Mouse (Mus musculus): ENCODE data around the gene Prrg2. TPM values are rescaled to one million over a fixed set of nuclear protein-coding genes. Genes with fewer than 3 reads are reported as not detected.

The Prrg2 gene
- total and polyA plus RNA-seq, 2 experiments: 26.1 to 74.1 TPM

DNA sequence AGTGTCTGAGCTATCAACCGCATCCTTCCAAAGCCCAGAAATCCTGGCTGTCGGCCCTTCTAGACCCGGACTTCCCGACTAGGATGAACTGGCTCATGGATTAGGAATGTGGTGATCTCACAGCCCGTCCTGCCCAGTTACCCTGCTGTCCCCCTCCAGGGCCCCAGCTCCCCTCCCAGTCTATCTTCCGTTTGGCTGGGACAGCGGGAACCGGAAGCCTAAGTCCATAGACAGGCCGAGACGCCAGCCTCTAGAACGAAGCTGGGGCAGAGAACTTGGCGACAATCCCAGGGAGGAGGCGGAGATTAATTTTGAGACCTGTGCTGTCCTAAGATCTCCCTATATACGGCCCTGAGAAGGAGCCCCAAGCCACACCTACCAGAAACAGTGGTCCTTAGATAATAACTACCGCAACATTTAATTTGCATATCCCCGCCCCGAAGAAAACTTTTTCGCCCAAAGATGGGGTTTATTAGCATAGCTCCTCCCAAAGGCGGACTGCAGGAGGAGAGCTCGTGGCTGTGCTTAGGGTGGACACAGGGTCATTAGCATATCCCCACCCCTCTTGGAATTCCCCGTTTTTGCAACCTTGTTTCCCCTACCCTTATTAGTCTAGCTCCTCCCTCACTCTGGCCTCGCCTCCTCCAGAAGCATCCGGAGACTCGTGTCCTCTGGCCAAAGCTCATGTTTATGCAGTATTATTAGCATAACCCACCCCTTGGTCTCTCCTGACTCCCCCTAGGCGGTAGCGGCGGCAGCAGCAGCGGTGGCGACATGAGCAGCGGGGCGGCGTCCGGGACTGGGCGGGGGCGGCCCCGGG lies 45.0 kb downstream of the Prrg2 start, which contains the start of gene Rras:
Gene Rras, plus strand, starts transcription at position 720 of the 820 bp plus-strand sequence.
- under 1% methylated on average over 35 of the region's 36 CpGs for WGBS
- DNase-seq (ENCODE audit: extremely low read depth, low read depth, low spot score): peak; percentile 100
- TF ChIP-seq CTCF (IDR thresholded peaks at IDR 0.05; ENCODE audit: low read depth, low read length) (no peak), POLR2A (IDR thresholded peaks at IDR 0.05; ENCODE audit: extremely low read depth, insufficient read depth, low read length) (peak; percentile 42; the same call in 1 of the 2 replicates)
- 0 out of 2 replicates have a peak, but pooled peaks cover 5% of the 10 kb centered on the region for H3K4me1 ChIP-seq (ENCODE audit: control insufficient read depth, insufficient read depth, low read length)
- H3K36me3 ChIP-seq (ENCODE audit: control insufficient read depth, insufficient read depth, low read length): peaks cover 1% of the 10 kb centered on the region; the same call in 1 of the 2 replicates
- peak within 1 kb of the TSS; percentile 65 for H3K4me3 ChIP-seq (ENCODE audit: insufficient read depth, low read depth, low read length)
- peak within 1 kb of the TSS; percentile 92 for H3K27ac ChIP-seq (replicated peaks; ENCODE audit: insufficient read depth, low read depth, low read length)
- H3K79me2 ChIP-seq (ENCODE audit: control insufficient read depth, insufficient read depth, low read length): peaks cover 12% of the 10 kb centered on the region; the same call in 1 of the 2 replicates
- peak within 1 kb of the TSS; percentile 85 for H3K9ac ChIP-seq (ENCODE audit: low read depth, low read length)
- no peaks in the 10 kb centered on the region for H3K27me3 ChIP-seq (ENCODE audit: control insufficient read depth, insufficient read depth, low read length)

DNA sequence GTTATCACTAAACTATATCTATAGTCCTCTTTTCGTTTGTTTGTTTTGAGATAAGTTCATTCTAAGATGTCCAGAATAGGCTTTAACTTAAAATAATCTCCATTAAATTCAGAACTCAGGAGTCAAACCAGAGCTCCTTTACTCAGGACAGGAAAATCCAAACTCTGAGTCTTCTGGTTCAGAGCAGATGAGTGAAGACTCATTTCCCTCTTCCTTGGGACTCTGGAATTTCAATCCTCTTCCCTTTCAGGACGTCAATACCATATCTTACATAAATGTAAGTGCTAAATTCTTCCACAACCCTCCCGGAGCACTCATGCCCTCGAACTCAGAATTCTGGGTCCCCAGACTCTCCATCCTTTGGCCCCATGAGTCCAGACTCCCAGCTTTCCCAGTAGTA lies 45.7 kb downstream of the Prrg2 start:
- 2% methylated on average over 4 of the region's 4 CpGs for WGBS
- H3K4me3 ChIP-seq (ENCODE audit: insufficient read depth, low read depth, low read length): peak overlapping the region; percentile 58
- peak; percentile 35 for DNase-seq (ENCODE audit: extremely low read depth, low read depth, low spot score)
- peak overlapping the region; percentile 56 for H3K9ac ChIP-seq (ENCODE audit: low read depth, low read length)
- peak overlapping the region; percentile 92 for H3K27ac ChIP-seq (replicated peaks; ENCODE audit: insufficient read depth, low read depth, low read length)
- H3K27me3 ChIP-seq (ENCODE audit: control insufficient read depth, insufficient read depth, low read length): no peaks in the 10 kb centered on the region
- H3K36me3 ChIP-seq (ENCODE audit: control insufficient read depth, insufficient read depth, low read length): peaks cover 7% of the 10 kb centered on the region; the same call in 1 of the 2 replicates
- TF ChIP-seq POLR2A (IDR thresholded peaks at IDR 0.05; ENCODE audit: extremely low read depth, insufficient read depth, low read length) (no peak), CTCF (IDR thresholded peaks at IDR 0.05; ENCODE audit: low read depth, low read length) (no peak)
- H3K4me1 ChIP-seq (ENCODE audit: control insufficient read depth, insufficient read depth, low read length): 0 out of 2 replicates have a peak, but pooled peaks cover 5% of the 10 kb centered on the region
- H3K79me2 ChIP-seq (ENCODE audit: control insufficient read depth, insufficient read depth, low read length): peaks cover 18% of the 10 kb centered on the region; the same call in 1 of the 2 replicates

DNA sequence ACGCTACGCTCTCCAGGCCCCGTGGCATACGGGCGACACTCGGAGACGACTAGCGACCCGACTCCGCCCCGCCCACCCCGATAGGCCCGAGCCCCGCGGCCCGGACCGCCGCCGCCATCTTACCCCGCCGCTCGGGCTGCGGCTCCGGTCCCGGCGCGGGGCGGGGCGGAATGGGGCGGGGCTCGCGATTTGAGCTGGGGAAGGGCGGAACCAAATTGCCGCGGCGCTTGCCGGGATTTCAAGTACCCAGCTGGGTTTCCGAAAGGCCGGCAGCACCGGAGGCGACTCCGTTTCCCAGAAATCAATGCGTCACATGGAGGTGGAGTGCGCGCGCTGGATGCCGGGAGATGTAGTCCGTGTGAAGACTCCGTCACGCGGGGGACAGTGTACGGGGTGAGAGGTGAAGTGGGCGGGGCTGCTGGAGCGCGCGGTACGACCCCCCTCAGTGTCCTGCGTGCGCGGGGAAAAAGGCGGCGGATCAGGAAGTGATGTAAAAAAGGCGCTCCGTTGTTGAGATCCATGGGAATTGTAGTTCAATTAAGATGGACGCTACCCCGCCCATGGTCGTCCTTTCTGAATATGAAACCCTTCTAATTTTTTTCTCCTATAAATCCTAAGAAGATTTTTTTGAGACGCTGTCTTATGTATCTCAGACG lies 46.4 kb downstream of the Prrg2 start, which contains the start of gene Scaf1:
Gene Scaf1, minus strand, starts transcription at position 407 of the 656 bp plus-strand sequence.
- Histone ChIP-seq H3K79me2 (ENCODE audit: control insufficient read depth, insufficient read depth, low read length) (peaks cover 18% of the 10 kb centered on the region; the same call in 1 of the 2 replicates), H3K36me3 (ENCODE audit: control insufficient read depth, insufficient read depth, low read length) (peaks cover 9% of the 10 kb centered on the region), H3K27me3 (ENCODE audit: control insufficient read depth, insufficient read depth, low read length) (no peaks in the 10 kb centered on the region), H3K4me1 (ENCODE audit: control insufficient read depth, insufficient read depth, low read length) (0 out of 2 replicates have a peak, but pooled peaks cover 5% of the 10 kb centered on the region), H3K4me3 (ENCODE audit: insufficient read depth, low read depth, low read length) (peak within 1 kb of the TSS; percentile 82), H3K9ac (ENCODE audit: low read depth, low read length) (peak within 1 kb of the TSS; percentile 87), H3K27ac (replicated peaks; ENCODE audit: insufficient read depth, low read depth, low read length) (peak within 1 kb of the TSS; percentile 92)
- DNase-seq (ENCODE audit: extremely low read depth, low read depth, low spot score): peak; percentile 97
- TF ChIP-seq CTCF (IDR thresholded peaks at IDR 0.05; ENCODE audit: low read depth, low read length): no peak
- peak; percentile 29; the same call in 1 of the 2 replicates for TF ChIP-seq POLR2A (IDR thresholded peaks at IDR 0.05; ENCODE audit: extremely low read depth, insufficient read depth, low read length)
- 1% methylated on average over 69 of the region's 69 CpGs for WGBS

DNA sequence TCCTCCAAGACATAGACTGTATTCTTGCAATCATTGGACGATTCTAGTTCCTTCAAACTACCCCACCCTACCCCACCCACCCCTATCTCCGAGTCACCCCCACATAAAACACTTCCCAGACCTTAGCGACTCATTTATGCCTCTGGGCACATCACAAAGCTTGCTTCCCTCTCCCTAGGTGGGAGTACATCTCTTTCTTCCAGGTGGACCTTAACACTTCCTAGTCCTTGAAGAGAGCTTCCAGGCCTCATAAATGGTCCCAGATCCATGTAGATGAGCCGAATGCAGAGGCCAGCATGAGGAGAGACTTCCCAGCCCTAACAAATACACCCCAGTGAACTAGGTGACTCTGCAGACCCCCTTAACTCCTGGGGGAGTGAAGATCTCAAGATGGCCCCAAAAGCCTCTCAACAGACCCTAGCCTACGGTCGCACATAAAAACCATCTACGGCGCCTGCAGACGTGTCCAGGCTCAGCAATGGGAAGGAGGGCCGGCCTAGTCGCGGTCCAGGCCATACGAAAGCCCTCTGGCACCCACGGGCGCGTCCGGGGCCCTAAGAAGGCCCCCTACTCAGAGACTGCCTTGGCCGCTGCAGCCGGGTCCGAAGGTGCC lies 47.0 kb downstream of the Prrg2 start:
- under 1% methylated on average over 20 of the region's 20 CpGs for WGBS
- Histone ChIP-seq H3K27ac (replicated peaks; ENCODE audit: insufficient read depth, low read depth, low read length) (peak overlapping the region; percentile 47), H3K4me1 (ENCODE audit: control insufficient read depth, insufficient read depth, low read length) (0 out of 2 replicates have a peak, but pooled peaks cover 5% of the 10 kb centered on the region), H3K4me3 (ENCODE audit: insufficient read depth, low read depth, low read length) (peak overlapping the region; percentile 82), H3K36me3 (ENCODE audit: control insufficient read depth, insufficient read depth, low read length) (peaks cover 9% of the 10 kb centered on the region), H3K9ac (ENCODE audit: low read depth, low read length) (peak overlapping the region; percentile 87), H3K27me3 (ENCODE audit: control insufficient read depth, insufficient read depth, low read length) (no peaks in the 10 kb centered on the region), H3K79me2 (ENCODE audit: control insufficient read depth, insufficient read depth, low read length) (peaks cover 18% of the 10 kb centered on the region; the same call in 1 of the 2 replicates)
- TF ChIP-seq POLR2A (IDR thresholded peaks at IDR 0.05; ENCODE audit: extremely low read depth, insufficient read depth, low read length) (no peak), CTCF (IDR thresholded peaks at IDR 0.05; ENCODE audit: low read depth, low read length) (no peak)
- no peak for DNase-seq (ENCODE audit: extremely low read depth, low read depth, low spot score)

DNA sequence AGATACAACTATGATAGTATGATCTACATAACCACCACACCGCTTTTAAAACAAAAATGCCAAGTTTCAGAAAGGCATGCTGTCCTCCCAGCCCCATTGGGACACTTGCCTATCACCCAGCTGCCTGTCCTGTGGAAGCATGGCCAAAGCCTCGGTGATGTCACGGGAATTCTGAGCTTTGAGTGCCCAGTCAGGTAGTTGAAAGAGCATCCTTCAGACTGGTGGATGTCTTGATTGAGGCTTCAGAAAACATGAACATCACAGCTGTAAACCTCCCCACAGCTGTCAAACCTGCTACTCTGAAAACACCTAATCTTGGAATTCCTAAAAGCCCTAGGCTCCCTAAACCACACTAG lies 48.4 kb downstream of the Prrg2 start:
- Histone ChIP-seq H3K4me3 (ENCODE audit: insufficient read depth, low read depth, low read length) (no peak overlapping the region), H3K4me1 (ENCODE audit: control insufficient read depth, insufficient read depth, low read length) (0 out of 2 replicates have a peak, but pooled peaks cover 5% of the 10 kb centered on the region), H3K9ac (ENCODE audit: low read depth, low read length) (no peak overlapping the region), H3K36me3 (ENCODE audit: control insufficient read depth, insufficient read depth, low read length) (peaks cover 14% of the 10 kb centered on the region), H3K79me2 (ENCODE audit: control insufficient read depth, insufficient read depth, low read length) (peaks cover 18% of the 10 kb centered on the region; the same call in 1 of the 2 replicates), H3K27ac (replicated peaks; ENCODE audit: insufficient read depth, low read depth, low read length) (no peak overlapping the region), H3K27me3 (ENCODE audit: control insufficient read depth, insufficient read depth, low read length) (no peaks in the 10 kb centered on the region)
- DNase-seq (ENCODE audit: extremely low read depth, low read depth, low spot score): no peak
- no peak for TF ChIP-seq POLR2A (IDR thresholded peaks at IDR 0.05; ENCODE audit: extremely low read depth, insufficient read depth, low read length)
- 90% methylated on average over 3 of the region's 3 CpGs for WGBS

Data from liver, adult 2 months (tissue).